Mouse (Mus musculus): ENCODE data around the gene Wdr26. TPM values are rescaled to one million over a fixed set of nuclear protein-coding genes. Genes with fewer than 3 reads are reported as not detected.

Wdr26 gene
- polyA plus RNA-seq, 1 experiment = 146 TPM

DNA sequence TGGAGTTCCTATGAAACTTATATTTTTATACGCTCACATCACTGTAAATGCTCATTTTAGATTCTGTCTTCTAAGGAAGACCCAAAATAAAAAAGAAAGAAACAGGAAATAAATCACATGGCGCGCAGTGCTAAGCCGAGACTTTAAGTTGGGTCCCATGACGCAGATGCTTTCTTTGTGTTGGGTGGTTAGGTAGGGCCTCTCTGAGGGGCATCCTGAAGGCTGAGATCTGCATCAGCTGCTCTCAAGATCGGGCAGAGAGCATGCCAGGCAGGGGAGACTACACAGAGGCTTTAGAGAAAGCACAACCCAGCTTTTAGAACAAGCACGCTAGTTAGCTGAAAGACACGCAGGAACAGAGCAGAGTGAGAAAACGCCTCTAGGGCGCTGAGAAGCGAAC is 16.0 kb upstream of the Wdr26 start:
- TF ChIP-seq CTCF (IDR thresholded peaks at IDR 0.05; ENCODE audit: borderline replicate concordance, insufficient read depth, low read length) (no peak), POLR2A (IDR thresholded peaks at IDR 0.05; ENCODE audit: low read depth, low read length) (no peak)
- H3K4me1 ChIP-seq (ENCODE audit: control insufficient read depth, insufficient read depth, low read length) = 0 out of 2 replicates have a peak, but pooled peaks cover 6% of the 10 kb centered on the region
- H3K27ac ChIP-seq (ENCODE audit: insufficient read depth, low read length) = no peak overlapping the region
- H3K4me3 ChIP-seq (ENCODE audit: insufficient read depth, low read length) = no peak overlapping the region

- no peak for TF ChIP-seq POLR2A (IDR thresholded peaks at IDR 0.05; ENCODE audit: low read depth, low read length)
- TF ChIP-seq CTCF (IDR thresholded peaks at IDR 0.05; ENCODE audit: borderline replicate concordance, insufficient read depth, low read length) = no peak
- Histone ChIP-seq H3K27ac (ENCODE audit: insufficient read depth, low read length) (no peak overlapping the region), H3K4me1 (ENCODE audit: control insufficient read depth, insufficient read depth, low read length) (0 out of 2 replicates have a peak, but pooled peaks cover 4% of the 10 kb centered on the region), H3K4me3 (ENCODE audit: insufficient read depth, low read length) (no peak overlapping the region)
Observed at GRCm38 (mm10) chr1:181226850-181227249, 15.0 kb upstream of the Wdr26 start.

DNA sequence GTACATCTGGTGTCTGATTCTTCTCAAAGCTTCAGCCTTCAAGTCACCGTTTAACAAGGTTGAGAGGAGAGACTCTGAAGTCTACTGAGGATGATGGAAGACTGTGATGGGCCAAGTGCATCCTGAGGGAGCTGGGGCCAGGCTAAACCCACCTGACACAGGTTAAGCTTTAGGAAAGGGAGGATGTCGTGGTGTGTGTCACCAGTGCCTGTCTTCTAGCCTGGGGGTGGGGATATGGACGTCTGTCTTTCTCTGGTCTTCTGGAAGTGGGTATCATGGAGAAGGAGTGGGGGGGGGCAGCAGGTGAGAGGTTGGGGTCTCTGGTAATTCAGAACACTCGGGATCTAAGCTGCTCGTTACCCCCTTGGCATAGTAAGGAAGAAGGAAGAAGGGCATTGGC is 13.5 kb upstream of the Wdr26 start:
- Histone ChIP-seq H3K4me3 (ENCODE audit: insufficient read depth, low read length) (no peak overlapping the region), H3K4me1 (ENCODE audit: control insufficient read depth, insufficient read depth, low read length) (no peaks in the 10 kb centered on the region), H3K27ac (ENCODE audit: insufficient read depth, low read length) (no peak overlapping the region)
- TF ChIP-seq POLR2A (IDR thresholded peaks at IDR 0.05; ENCODE audit: low read depth, low read length) = no peak
- no peak for TF ChIP-seq CTCF (IDR thresholded peaks at IDR 0.05; ENCODE audit: borderline replicate concordance, insufficient read depth, low read length)

DNA sequence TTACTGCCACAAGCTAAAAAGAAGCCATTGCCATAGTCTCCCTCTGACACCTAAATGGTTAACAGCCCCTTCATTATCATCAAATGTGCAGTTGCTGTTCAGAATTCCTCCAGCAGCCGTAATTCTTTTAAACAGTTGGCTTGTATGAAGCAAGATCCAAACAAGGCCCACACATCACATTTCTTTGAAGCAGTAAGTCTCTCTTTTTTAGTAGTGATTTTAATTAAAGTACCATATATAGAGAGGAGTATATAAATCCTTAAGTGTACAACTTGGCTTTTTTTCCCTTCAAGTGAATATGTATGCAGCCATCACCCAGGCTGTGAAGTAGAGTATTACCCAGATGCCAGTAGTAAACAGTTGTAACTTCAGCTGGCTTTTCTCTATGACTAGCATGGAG is 10.2 kb upstream of the Wdr26 start:
- Histone ChIP-seq H3K4me1 (ENCODE audit: control insufficient read depth, insufficient read depth, low read length) (no peaks in the 10 kb centered on the region), H3K27ac (ENCODE audit: insufficient read depth, low read length) (no peak overlapping the region), H3K4me3 (ENCODE audit: insufficient read depth, low read length) (no peak overlapping the region)
- TF ChIP-seq POLR2A (IDR thresholded peaks at IDR 0.05; ENCODE audit: low read depth, low read length) (no peak), CTCF (IDR thresholded peaks at IDR 0.05; ENCODE audit: borderline replicate concordance, insufficient read depth, low read length) (no peak)

- no peak for TF ChIP-seq POLR2A (IDR thresholded peaks at IDR 0.05; ENCODE audit: low read depth, low read length)
- Histone ChIP-seq H3K4me3 (ENCODE audit: insufficient read depth, low read length) (no peak overlapping the region), H3K4me1 (ENCODE audit: control insufficient read depth, insufficient read depth, low read length) (peaks cover 4% of the 10 kb centered on the region; the same call in 1 of the 2 replicates), H3K27ac (ENCODE audit: insufficient read depth, low read length) (no peak overlapping the region)
Observed at GRCm38 (mm10) chr1:181216315-181216714, 4.5 kb upstream of the Wdr26 start.

DNA sequence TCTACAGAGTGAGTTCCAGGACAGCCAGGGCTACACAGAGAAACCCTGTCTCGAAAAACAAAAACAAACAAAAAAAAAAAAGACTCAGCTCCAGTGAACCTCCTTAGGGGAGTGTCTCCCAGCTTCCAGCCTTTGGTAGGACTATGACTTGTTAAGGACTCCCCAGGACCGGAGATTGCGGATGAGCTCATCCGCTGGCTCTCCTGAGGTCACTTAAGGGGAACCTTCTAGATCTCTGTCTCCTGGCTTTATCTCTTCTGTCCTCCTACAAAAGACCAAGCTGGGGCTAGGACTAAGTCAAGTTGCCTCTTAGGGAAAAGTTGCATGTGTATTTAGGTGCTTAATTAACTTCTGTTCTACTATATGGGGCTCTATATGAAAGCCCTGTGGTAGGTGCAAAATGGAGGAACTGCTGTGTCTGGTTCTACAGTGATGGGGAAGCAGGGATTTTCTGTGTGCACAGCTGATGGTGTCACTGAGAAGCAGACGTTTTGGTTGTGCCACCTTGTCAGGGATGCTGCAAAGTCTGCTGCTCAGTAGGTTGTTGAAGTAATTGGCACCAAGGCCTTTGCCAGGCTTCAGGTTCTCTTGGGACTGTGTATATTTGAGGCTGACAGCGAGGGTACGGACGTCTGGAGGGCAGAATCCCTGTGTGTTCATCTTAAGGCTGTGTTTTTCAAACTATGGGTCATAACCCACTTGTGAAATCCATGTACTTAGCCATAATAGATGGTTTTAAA is 2.7 kb upstream of the Wdr26 start:
- H3K4me1 ChIP-seq (ENCODE audit: control insufficient read depth, insufficient read depth, low read length) = peaks cover 4% of the 10 kb centered on the region; the same call in 1 of the 2 replicates
- no peak overlapping the region for H3K4me3 ChIP-seq (ENCODE audit: insufficient read depth, low read length)
- TF ChIP-seq POLR2A (IDR thresholded peaks at IDR 0.05; ENCODE audit: low read depth, low read length) (no peak), CTCF (IDR thresholded peaks at IDR 0.05; ENCODE audit: borderline replicate concordance, insufficient read depth, low read length) (no peak)
- no peak overlapping the region for H3K27ac ChIP-seq (ENCODE audit: insufficient read depth, low read length)

DNA sequence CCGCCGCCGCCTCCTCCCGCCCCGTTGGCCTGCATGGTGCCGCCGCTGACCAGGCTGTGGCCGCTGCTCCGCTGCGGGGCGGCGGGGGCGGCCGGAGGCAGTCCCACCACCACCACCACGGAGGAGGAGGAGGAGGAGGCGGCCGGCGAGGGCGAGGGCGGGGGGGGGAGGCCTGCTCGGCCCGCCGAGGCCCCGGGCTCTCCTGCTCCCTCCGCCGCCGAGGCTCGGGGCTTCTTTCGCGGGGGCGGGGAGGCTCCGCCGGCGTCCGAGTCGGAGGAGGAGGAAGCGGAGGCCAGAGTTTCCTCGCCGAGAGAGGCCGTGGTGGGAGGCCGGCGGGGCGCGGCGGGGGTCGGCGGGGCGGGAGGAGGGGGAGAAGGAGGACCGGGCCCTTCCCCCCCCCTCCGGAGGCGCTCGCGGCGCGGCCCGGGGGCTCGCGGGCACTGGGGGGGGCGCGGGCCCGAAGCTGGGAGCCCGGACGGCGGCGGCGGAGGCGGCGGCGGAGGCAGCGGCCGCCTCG is 340 bp downstream of the Wdr26 start:
- no peak for TF ChIP-seq POLR2A (IDR thresholded peaks at IDR 0.05; ENCODE audit: low read depth, low read length)
- no peak for TF ChIP-seq CTCF (IDR thresholded peaks at IDR 0.05; ENCODE audit: borderline replicate concordance, insufficient read depth, low read length)

DNA sequence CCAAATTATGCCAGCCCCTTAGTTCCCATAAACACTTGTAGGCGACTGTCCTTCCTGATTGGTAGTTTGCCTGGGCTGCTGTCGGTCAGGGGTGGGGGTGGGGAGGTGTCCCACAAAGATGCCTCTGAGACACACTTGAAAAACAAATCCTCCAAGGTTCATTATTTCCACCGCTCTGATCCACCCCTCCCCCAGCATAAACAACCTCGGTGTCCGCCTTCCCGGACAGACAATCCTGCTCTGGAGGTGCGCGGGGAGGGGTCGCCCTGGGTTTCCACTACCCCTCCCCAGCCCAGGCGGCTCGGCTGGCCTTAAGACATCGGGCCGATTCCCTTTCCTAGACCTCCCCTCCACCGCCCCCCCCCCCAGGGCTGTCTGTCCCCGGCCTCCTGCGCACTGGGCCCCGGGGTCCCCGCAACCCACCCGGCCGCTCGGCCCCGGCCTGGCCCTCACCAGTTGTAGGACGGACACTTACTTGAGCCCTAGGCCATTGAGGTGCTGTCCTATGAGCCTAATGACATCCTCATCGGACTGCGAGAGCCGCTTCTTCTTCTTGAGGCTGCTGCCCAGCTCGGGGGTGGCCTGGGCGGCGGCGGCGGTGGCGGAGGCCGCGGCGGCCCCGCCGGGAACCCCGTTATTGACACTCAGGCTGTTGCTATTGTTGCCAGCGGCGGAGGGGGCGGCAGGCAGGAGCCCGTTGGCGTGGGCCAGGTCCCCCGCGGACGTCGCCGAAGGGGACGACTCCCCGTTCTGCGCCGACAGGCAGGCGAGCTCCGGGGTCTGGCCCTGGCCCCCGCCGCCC is 999 bp downstream of the Wdr26 start:
- Histone ChIP-seq H3K27ac (ENCODE audit: insufficient read depth, low read length) (peak overlapping the region; percentile 22; the same call in 1 of the 2 replicates), H3K4me1 (ENCODE audit: control insufficient read depth, insufficient read depth, low read length) (peaks cover 4% of the 10 kb centered on the region), H3K4me3 (ENCODE audit: insufficient read depth, low read length) (peak overlapping the region; percentile 89)
- TF ChIP-seq POLR2A (IDR thresholded peaks at IDR 0.05; ENCODE audit: low read depth, low read length) (no peak), CTCF (IDR thresholded peaks at IDR 0.05; ENCODE audit: borderline replicate concordance, insufficient read depth, low read length) (no peak)

More for the DNA sequence above, 340 bp downstream of the Wdr26 start:
- no peak overlapping the region for H3K27ac ChIP-seq (ENCODE audit: insufficient read depth, low read length)
- peaks cover 4% of the 10 kb centered on the region for H3K4me1 ChIP-seq (ENCODE audit: control insufficient read depth, insufficient read depth, low read length)
- peak overlapping the region; percentile 89 for H3K4me3 ChIP-seq (ENCODE audit: insufficient read depth, low read length)

- no peak overlapping the region for H3K27ac ChIP-seq (ENCODE audit: insufficient read depth, low read length)
- peak overlapping the region; percentile 89 for H3K4me3 ChIP-seq (ENCODE audit: insufficient read depth, low read length)
- no peak for TF ChIP-seq CTCF (IDR thresholded peaks at IDR 0.05; ENCODE audit: borderline replicate concordance, insufficient read depth, low read length)
- no peak for TF ChIP-seq POLR2A (IDR thresholded peaks at IDR 0.05; ENCODE audit: low read depth, low read length)
- peaks cover 4% of the 10 kb centered on the region for H3K4me1 ChIP-seq (ENCODE audit: control insufficient read depth, insufficient read depth, low read length)
Observed at GRCm38 (mm10) chr1:181210147-181210546, 1.7 kb downstream of the Wdr26 start.

GRCm38 (mm10) chr1:181199446-181199845 is 12.4 kb downstream of the Wdr26 start:
- no peak overlapping the region for H3K4me3 ChIP-seq (ENCODE audit: insufficient read depth, low read length)
- H3K4me1 ChIP-seq (ENCODE audit: control insufficient read depth, insufficient read depth, low read length) = peaks cover 4% of the 10 kb centered on the region
- no peak overlapping the region for H3K27ac ChIP-seq (ENCODE audit: insufficient read depth, low read length)
- no peak for TF ChIP-seq CTCF (IDR thresholded peaks at IDR 0.05; ENCODE audit: borderline replicate concordance, insufficient read depth, low read length)
- no peak for TF ChIP-seq POLR2A (IDR thresholded peaks at IDR 0.05; ENCODE audit: low read depth, low read length)
